Mouse (Mus musculus): Measurements from ENCODE around the gene Prss54.
"Not testable (repeated sequence)": the region's sequence is repeated elsewhere in the genome, so short reads cannot be mapped to it uniquely, and the experiment has no call there.

DNA sequence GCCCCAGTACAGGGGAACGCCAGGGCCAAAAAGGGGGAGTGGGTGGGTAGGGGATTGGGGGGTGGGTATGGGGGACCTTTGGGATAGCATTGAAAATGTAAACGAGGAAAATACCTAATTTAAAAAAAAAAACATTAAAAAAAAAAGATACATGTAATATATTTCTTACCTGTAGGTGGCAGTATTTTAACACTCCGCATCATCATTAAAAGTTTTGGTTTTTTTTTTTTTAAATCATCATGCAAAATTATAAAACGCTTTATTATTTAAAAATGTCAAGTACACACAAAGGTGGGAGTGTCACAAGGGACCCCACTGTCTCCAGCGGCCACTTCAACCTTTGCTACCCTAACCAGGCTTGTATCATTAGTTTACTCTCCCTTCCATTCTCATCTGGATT, 30.4 kb upstream of the Prss54 start:
- not testable (repeated sequence) for TF ChIP-seq CTCF (IDR thresholded peaks at IDR 0.05; ENCODE audit: borderline replicate concordance, insufficient read depth, low read length); POLR2A (IDR thresholded peaks at IDR 0.05; ENCODE audit: low read depth, low read length)
